In genomic region chr10:77531026-77532019, GRCm38 (mm10) we compare ENCODE assay signal across 11 mouse cellular contexts. TPM values are rescaled to one million over a fixed set of nuclear protein-coding genes. Genes with fewer than 3 reads are reported as not detected.
A peak's percentile ranks its signal among the peaks of the same experiment; 100 is the strongest.
DNase-seq lines count a peak whose midpoint lies in the region; ATAC-seq and TF ChIP-seq lines count a peak whose summit lies in the region.
"Had no signal": no experiment of that assay in that cellular context is flagged by ENCODE, and none has a peak within 500 bp of the region (broad histone marks: within the 10 kb centered on the region; RNA-seq: fewer than 3 reads in every experiment).

No protein-coding gene starts in this region.

- peak overlapping the region; percentile 53 for H3K27ac ChIP-seq in liver, embryonic 15.5 days (replicated peaks)
- no peak overlapping the region for H3K27ac ChIP-seq in cerebellum, adult 2 months (ENCODE audit: insufficient read depth, low read length)
- H3K27ac ChIP-seq: hindbrain, embryonic 15.5 days; midbrain, embryonic 12.5 days had no signal

- H3K9ac ChIP-seq in liver, embryonic 15.5 days, result no peak overlapping the region
- H3K9ac ChIP-seq: hindbrain, embryonic 15.5 days; midbrain, embryonic 12.5 days had no signal

- WGBS in lung, adult 2 months, result 60% methylated on average over 6 of the region's 6 CpGs
- 25% methylated on average over 6 of the region's 6 CpGs for WGBS in liver, embryonic 15.5 days (ENCODE audit: insufficient replicate concordance)
- WGBS in cerebellum, adult 2 months, result 88% methylated on average over 6 of the region's 6 CpGs

- H3K4me2 ChIP-seq in liver, embryonic 15.5 days, result peak overlapping the region; percentile 45
- H3K4me2 ChIP-seq: hindbrain, embryonic 15.5 days; midbrain, embryonic 12.5 days had no signal

- DNase-seq in lung, adult 2 months, result no peak
- DNase-seq in lung, postnatal 14 days, result no peak
- peak; percentile 86 for DNase-seq in Patski (ENCODE audit: low read depth, low spot score)
- DNase-seq in thymus, postnatal 0 days (ENCODE audit: low spot score), result peak; percentile 58
- DNase-seq in retina, postnatal 1 day, result no peak
- DNase-seq in cerebellum, adult 2 months, result no peak
- DNase-seq in frontal cortex, postnatal 14 days (ENCODE audit: low spot score in 2 of 2), result no peak
- DNase-seq: cerebellum, adult 8-10 months had no signal

- CTCF ChIA-PET in Patski (lab: Charles Lee), result interaction anchor here (1.0 to 3.7 kb wide), 3 partner anchors 9 to 13 kb away, joined by 4 to 15 read pairs (median 4); no protein-coding TSS in a partner anchor

- peak; percentile 80 for ATAC-seq in Patski
- peak; percentile 23; the same call in 1 of the 2 replicates for ATAC-seq in liver, embryonic 15.5 days (ENCODE audit: insufficient read depth)

- H3K27me3 ChIP-seq in Patski, result no peaks in the 10 kb centered on the region
- no peaks in the 10 kb centered on the region for H3K27me3 ChIP-seq in liver, embryonic 15.5 days
- H3K27me3 ChIP-seq in cerebellum, adult 2 months (ENCODE audit: control insufficient read depth, insufficient read depth, low read length), result no peaks in the 10 kb centered on the region
- H3K27me3 ChIP-seq: hindbrain, embryonic 15.5 days; midbrain, embryonic 12.5 days had no signal

- TF ChIP-seq POLR2A in lung, adult 2 months (IDR thresholded peaks at IDR 0.05; ENCODE audit: borderline replicate concordance, extremely low read depth, low read depth, low read length), result no peak
- no peak for TF ChIP-seq POLR2A in cerebellum, adult 2 months (IDR thresholded peaks at IDR 0.05; ENCODE audit: borderline replicate concordance, insufficient read depth, low read length)

- peak overlapping the region; percentile 65 for H3K4me3 ChIP-seq in lung, adult 2 months (replicated peaks; ENCODE audit: extremely low read depth, low read depth, low read length)
- H3K4me3 ChIP-seq in liver, embryonic 15.5 days (replicated peaks), result peak overlapping the region; percentile 42
- H3K4me3 ChIP-seq in cerebellum, adult 2 months (replicated peaks; ENCODE audit: insufficient read depth, low read depth, low read length), result no peak overlapping the region
- H3K4me3 ChIP-seq: hindbrain, embryonic 15.5 days; midbrain, embryonic 12.5 days had no signal

- no peak for TF ChIP-seq CTCF in lung, adult 2 months (IDR thresholded peaks at IDR 0.05; ENCODE audit: insufficient read depth, low read length)
- no peak for TF ChIP-seq CTCF in Patski (IDR thresholded peaks at IDR 0.05)
- no peak for TF ChIP-seq CTCF in cerebellum, adult 2 months (IDR thresholded peaks at IDR 0.05; ENCODE audit: borderline replicate concordance, insufficient read depth, low read depth, low read length)

- no peaks in the 10 kb centered on the region for H3K4me1 ChIP-seq in lung, adult 2 months (ENCODE audit: control insufficient read depth, insufficient read depth, low read length)
- H3K4me1 ChIP-seq in liver, embryonic 15.5 days (replicated peaks), result peaks cover 41% of the 10 kb centered on the region
- no peaks in the 10 kb centered on the region for H3K4me1 ChIP-seq in cerebellum, adult 2 months (ENCODE audit: control insufficient read depth, insufficient read depth, low read length)
- H3K4me1 ChIP-seq: hindbrain, embryonic 15.5 days; midbrain, embryonic 12.5 days had no signal

- POLR2A ChIA-PET in Patski (lab: Charles Lee), result no interaction called here

- in situ Hi-C loops in Patski (cut with MboI; ENCODE audit: low pct_unique_long_range_greater_than_20kb), result no loop called here

- no peaks in the 10 kb centered on the region for H3K36me3 ChIP-seq in liver, embryonic 15.5 days (replicated peaks)
- H3K36me3 ChIP-seq: hindbrain, embryonic 15.5 days; midbrain, embryonic 12.5 days had no signal

- no peaks in the 10 kb centered on the region for H3K9me3 ChIP-seq in liver, embryonic 15.5 days (replicated peaks)
- H3K9me3 ChIP-seq: hindbrain, embryonic 15.5 days; midbrain, embryonic 12.5 days had no signal

RNA-seq across cellular contexts. Expression of gene Itgb2, which starts 1.3 kb away (rescaled TPM):
- 69.9 and 91.7 TPM in 2 replicates for polyA plus RNA-seq in lung, adult 2 months (2012; rRNA removed)
- polyA plus RNA-seq in Patski (2021), result 0.68 TPM
- 17.1 and 18.5 TPM in 2 replicates for polyA plus RNA-seq in liver, embryonic 15.5 days (2015; fragmentation: Nextera tagmentation; extraction: Ambion mirVana)
- 121 and 126 TPM in 2 replicates for polyA plus RNA-seq in thymus, postnatal 0 days (2015; fragmentation: Nextera tagmentation; extraction: Ambion mirVana)
- polyA plus RNA-seq in cerebellum, adult 2 months (2012; rRNA removed), result 2.3 and 2.4 TPM in 2 replicates

RNA-seq across cellular contexts. Expression of gene Fam207a, which starts 15.7 kb away (rescaled TPM):
- 24.6 and 24.7 TPM in 2 replicates for polyA plus RNA-seq in lung, adult 2 months (2012; rRNA removed)
- 32.2 TPM for polyA plus RNA-seq in Patski (2021)
- 14.9 and 16.0 TPM in 2 replicates for polyA plus RNA-seq in liver, embryonic 15.5 days (2015; fragmentation: Nextera tagmentation; extraction: Ambion mirVana)
- polyA plus RNA-seq in thymus, postnatal 0 days (2015; fragmentation: Nextera tagmentation; extraction: Ambion mirVana), result 47.5 and 51.5 TPM in 2 replicates
- polyA plus RNA-seq in cerebellum, adult 2 months (2012; rRNA removed), result 36.5 and 39.0 TPM in 2 replicates

RNA-seq across cellular contexts. Expression of gene Pttg1ip, which starts 50.2 kb away (rescaled TPM):
- 199 and 223 TPM in 2 replicates for polyA plus RNA-seq in lung, adult 2 months (2012; rRNA removed)
- polyA plus RNA-seq in Patski (2021), result 339 TPM
- polyA plus RNA-seq in liver, embryonic 15.5 days (2015; fragmentation: Nextera tagmentation; extraction: Ambion mirVana), result 79.6 and 89.2 TPM in 2 replicates
- polyA plus RNA-seq in thymus, postnatal 0 days (2015; fragmentation: Nextera tagmentation; extraction: Ambion mirVana), result 79.8 and 85.6 TPM in 2 replicates
- polyA plus RNA-seq in cerebellum, adult 2 months (2012; rRNA removed), result 113 and 118 TPM in 2 replicates

Comparison
In these comparisons a context has a peak if more than half of its experiments do, and no peak if none do; other contexts are left out.
1. DNase-seq: peak in Patski (single experiment) and thymus, postnatal 0 days (single experiment); none in lung, adult 2 months (single experiment), lung, postnatal 14 days (single experiment), retina, postnatal 1 day (single experiment), cerebellum, adult 2 months (0 of 2) and frontal cortex, postnatal 14 days (0 of 2).